Mouse (Mus musculus) retina, postnatal 7 days (tissue): ENCODE data around the gene Dydc2.
A peak's percentile ranks its signal among the peaks of the same experiment; 100 is the strongest.
"Not testable (repeated sequence)": the region's sequence is repeated elsewhere in the genome, so short reads cannot be mapped to it uniquely, and the experiment has no call there.

Experiments used
- DNase-seq: peaks from one replicate; pipeline ENCODE4 v3.0.0-alpha.2; 2012; ENCODE audit warnings: low read depth, low spot score

The Dydc2 gene

GRCm38 (mm10) chr14:41069108-41069507 is at the start of gene Dydc2:
TSS of gene Dydc2 (minus strand) at chr14:41069208.
- no peak for DNase-seq

GRCm38 (mm10) chr14:41116271-41116670 is 47.3 kb upstream of the Dydc2 start:
- no peak for DNase-seq

- DNase-seq = no peak
These were observed 43.9 kb upstream of the Dydc2 start for GRCm38 (mm10) chr14:41112944-41113343.

- DNase-seq = no peak
These were observed 42.1 kb upstream of the Dydc2 start for GRCm38 (mm10) chr14:41111031-41111668.

GRCm38 (mm10) chr14:41104853-41105444 is 35.9 kb upstream of the Dydc2 start, which contains the start of gene Mat1a:
TSS of gene Mat1a (plus strand) at chr14:41105035.
- no peak for DNase-seq

GRCm38 (mm10) chr14:41102269-41102668 is 33.3 kb upstream of the Dydc2 start:
- DNase-seq = no peak

- no peak for DNase-seq
These were observed 32.2 kb upstream of the Dydc2 start for GRCm38 (mm10) chr14:41101242-41101641.

- DNase-seq = no peak
These were observed 31.7 kb upstream of the Dydc2 start for GRCm38 (mm10) chr14:41100712-41101111.

GRCm38 (mm10) chr14:41098726-41099125 is 29.7 kb upstream of the Dydc2 start:
- DNase-seq = no peak

- DNase-seq = no peak
These were observed 27.4 kb upstream of the Dydc2 start for GRCm38 (mm10) chr14:41096296-41096860.

- DNase-seq = no peak
These were observed 25.1 kb upstream of the Dydc2 start for GRCm38 (mm10) chr14:41094114-41094513.

GRCm38 (mm10) chr14:41090777-41091176 is 21.8 kb upstream of the Dydc2 start:
- DNase-seq = no peak

GRCm38 (mm10) chr14:41087509-41087908 is 18.5 kb upstream of the Dydc2 start:
- no peak for DNase-seq

GRCm38 (mm10) chr14:41082408-41082807 is 13.4 kb upstream of the Dydc2 start:
- no peak for DNase-seq

GRCm38 (mm10) chr14:41072944-41073275 is 3.9 kb upstream of the Dydc2 start:
- no peak for DNase-seq

- peak; percentile 49 for DNase-seq
These were observed 3.4 kb upstream of the Dydc2 start, which contains the start of gene Dydc1 for GRCm38 (mm10) chr14:41072229-41072943. TSS of gene Dydc1 (plus strand) at chr14:41072911.

GRCm38 (mm10) chr14:41070343-41070742 is 1.3 kb upstream of the Dydc2 start:
- DNase-seq = no peak

- no peak for DNase-seq
These were observed 2.6 kb downstream of the Dydc2 start for GRCm38 (mm10) chr14:41066416-41066815.

GRCm38 (mm10) chr14:41065168-41065567 is 3.8 kb downstream of the Dydc2 start:
- DNase-seq = no peak

- not testable (repeated sequence) for DNase-seq
These were observed 15.8 kb downstream of the Dydc2 start for GRCm38 (mm10) chr14:41053190-41053589.

- no peak for DNase-seq
These were observed 16.5 kb downstream of the Dydc2 start for GRCm38 (mm10) chr14:41052481-41052880.

- no peak for DNase-seq
These were observed 18.5 kb downstream of the Dydc2 start for GRCm38 (mm10) chr14:41050471-41050870.
